Mouse (Mus musculus) heart, postnatal 0 days (tissue): Measurements from ENCODE around the gene Nudt22. TPM values are rescaled to one million over a fixed set of nuclear protein-coding genes. Genes with fewer than 3 reads are reported as not detected.

ENCODE experiments used
- ATAC-seq: fragments of 200-750 bp; cut with Nextera tagmentation; 2 replicates; pipeline ENCODE4 v1.8.0; 2017; ENCODE audit warnings: low read depth, moderate number of reproducible peaks, moderate library complexity; ENCODE audit not compliant: insufficient read depth
- DNase-seq: peaks from one replicate; pipeline ENCODE4 v3.0.0-alpha.2; 2016; ENCODE audit warnings: low spot score
- H3K27ac ChIP-seq: fragments of 300-500 bp; sonication (generic); 2 replicates; pipeline ENCODE4 v1.5.1; 2014; ENCODE audit warnings: low read depth, mild to moderate bottlenecking
- H3K27me3 ChIP-seq: fragments of 300-500 bp; sonication (generic); 2 replicates; pipeline ENCODE4 v1.6.1; 2014; ENCODE audit warnings: low read length, mixed read lengths; ENCODE audit not compliant: control insufficient read depth, insufficient read depth
- H3K36me3 ChIP-seq: fragments of 300-500 bp; sonication (generic); replicated peaks from 2 replicates; pipeline ENCODE4 v1.6.1; 2014; ENCODE audit warnings: low read length, mixed read lengths; ENCODE audit not compliant: control insufficient read depth, insufficient read depth
- H3K4me1 ChIP-seq: fragments of 300-500 bp; sonication (generic); 2 replicates; pipeline ENCODE4 v1.6.1; 2014; ENCODE audit warnings: antibody characterized with exemption; ENCODE audit not compliant: control insufficient read depth, insufficient read depth
- H3K4me2 ChIP-seq: fragments of 300-500 bp; sonication (generic); 2 replicates; pipeline ENCODE4 v1.6.1; 2014; ENCODE audit warnings: low read depth, mild to moderate bottlenecking, low read length, moderate library complexity
- H3K4me3 ChIP-seq: fragments of 300-500 bp; sonication (generic); 2 replicates; pipeline ENCODE4 v1.5.1; 2014; ENCODE audit warnings: low read depth, low read length
- H3K9ac ChIP-seq: fragments of 300-500 bp; sonication (generic); replicated peaks from 2 replicates; pipeline ENCODE4 v1.6.1; 2014; ENCODE audit warnings: low read depth, low read length, mixed read lengths
- H3K9me3 ChIP-seq: fragments of 300-500 bp; sonication (generic); replicated peaks from 2 replicates; pipeline ENCODE4 v1.6.1; 2016; ENCODE audit warnings: low read length; ENCODE audit not compliant: control insufficient read depth
- CTCF ChIP-seq: IDR thresholded peaks from 2 replicates; pipeline ENCODE4 v1.5.1; 2016; ENCODE audit warnings: antibody characterized with exemption, control low read depth, low read depth
- EP300 ChIP-seq: IDR thresholded peaks from 2 replicates; pipeline ENCODE4 v1.6.1; 2016; ENCODE audit warnings: antibody characterized with exemption, low read depth
- WGBS: fragments of 180-500 bp; shearing (Covaris S2); extraction: QIAGEN DNeasy Blood & Tissue Kit; methylation state at CpG from one replicate; pipeline ENCODE4 v1.1.7; 2014; 5-methylcytosine and 5-hydroxymethylcytosine counted together
- polyA plus RNA-seq: library from polyadenylated mRNA; unstranded; fragments of >200 nt; fragmentation: Nextera tagmentation; extraction: Ambion mirVana; gene quantifications from 2 replicates; pipeline ENCODE4 v1.2.1, GENCODE M21; 2015
- total RNA-seq: library from RNA; depleted of rRNA; stranded (reverse); fragments of >200 nt; gene quantifications from 2 replicates; pipeline ENCODE4 v1.2.3, GENCODE M21; 2014; ENCODE audit warnings: low replicate concordance

Gene Nudt22
- total and polyA plus RNA-seq, 2 experiments from 2014 or later, result 45.3 to 48.1 TPM

DNA sequence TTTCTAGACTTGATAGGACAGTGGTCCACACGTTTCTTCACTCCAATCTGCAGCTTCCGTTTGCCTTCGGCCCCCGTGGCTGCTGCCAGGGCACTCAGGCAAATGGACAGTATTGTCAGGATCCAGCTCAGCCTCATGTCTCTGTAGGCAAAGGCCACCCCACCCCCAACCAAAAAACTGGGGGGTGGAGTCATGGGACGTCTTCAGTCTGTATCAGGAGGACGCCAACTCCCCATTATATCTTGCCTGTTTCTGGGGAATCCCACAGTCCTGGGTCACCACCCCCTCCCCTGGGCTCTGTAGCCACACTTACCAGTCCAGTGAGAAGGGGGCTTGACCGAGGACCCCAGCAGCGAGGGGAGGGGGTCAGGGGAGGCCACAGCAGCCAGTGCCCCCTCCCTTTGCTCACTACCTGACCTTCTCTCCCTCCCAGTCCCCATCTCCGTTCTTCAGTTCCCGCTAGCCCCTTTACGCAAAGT lies 16.9 kb downstream of the Nudt22 start:
- 4% methylated on average over 11 of the region's 11 CpGs for WGBS
- TF ChIP-seq CTCF, result no peak
- no peak for TF ChIP-seq EP300
- no peak for DNase-seq
- Histone ChIP-seq H3K4me2 (peak overlapping the region; percentile 83), H3K27ac (peak overlapping the region; percentile 73), H3K27me3 (no peaks in the 10 kb centered on the region), H3K9ac (peak overlapping the region; percentile 61), H3K4me1 (peaks cover 29% of the 10 kb centered on the region), H3K4me3 (peak overlapping the region; percentile 75), H3K9me3 (no peaks in the 10 kb centered on the region), H3K36me3 (peaks cover 30% of the 10 kb centered on the region)
- no peak for ATAC-seq

DNA sequence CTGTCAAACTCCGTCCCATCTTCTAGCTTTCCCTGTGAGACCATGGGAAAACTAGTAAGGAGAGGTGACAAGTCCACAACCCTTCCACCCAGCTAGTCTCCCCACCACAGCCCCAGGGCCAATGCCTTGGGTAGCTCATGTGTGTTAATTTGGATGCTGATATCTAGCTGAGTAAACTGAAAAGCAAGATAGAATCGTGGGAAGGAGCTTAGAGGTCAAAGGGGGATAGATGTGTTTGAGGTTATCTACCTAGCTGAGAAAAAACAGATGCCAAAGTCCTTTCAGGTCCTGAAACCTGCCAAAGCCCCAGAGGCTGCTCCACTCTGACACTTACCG lies 17.3 kb downstream of the Nudt22 start:
- DNase-seq, result no peak
- H3K36me3 ChIP-seq, result peaks cover 26% of the 10 kb centered on the region
- H3K27me3 ChIP-seq, result no peaks in the 10 kb centered on the region
- peak overlapping the region; percentile 61; the same call in 1 of the 2 replicates for H3K9ac ChIP-seq
- no peaks in the 10 kb centered on the region for H3K9me3 ChIP-seq
- ATAC-seq, result no peak
- peak overlapping the region; percentile 73 for H3K27ac ChIP-seq
- peaks cover 31% of the 10 kb centered on the region for H3K4me1 ChIP-seq
- H3K4me3 ChIP-seq, result peak overlapping the region; percentile 75
- WGBS, result 23% methylated on average over 3 of the region's 3 CpGs
- H3K4me2 ChIP-seq, result peak overlapping the region; percentile 83
- no peak for TF ChIP-seq EP300
- TF ChIP-seq CTCF, result no peak

DNA sequence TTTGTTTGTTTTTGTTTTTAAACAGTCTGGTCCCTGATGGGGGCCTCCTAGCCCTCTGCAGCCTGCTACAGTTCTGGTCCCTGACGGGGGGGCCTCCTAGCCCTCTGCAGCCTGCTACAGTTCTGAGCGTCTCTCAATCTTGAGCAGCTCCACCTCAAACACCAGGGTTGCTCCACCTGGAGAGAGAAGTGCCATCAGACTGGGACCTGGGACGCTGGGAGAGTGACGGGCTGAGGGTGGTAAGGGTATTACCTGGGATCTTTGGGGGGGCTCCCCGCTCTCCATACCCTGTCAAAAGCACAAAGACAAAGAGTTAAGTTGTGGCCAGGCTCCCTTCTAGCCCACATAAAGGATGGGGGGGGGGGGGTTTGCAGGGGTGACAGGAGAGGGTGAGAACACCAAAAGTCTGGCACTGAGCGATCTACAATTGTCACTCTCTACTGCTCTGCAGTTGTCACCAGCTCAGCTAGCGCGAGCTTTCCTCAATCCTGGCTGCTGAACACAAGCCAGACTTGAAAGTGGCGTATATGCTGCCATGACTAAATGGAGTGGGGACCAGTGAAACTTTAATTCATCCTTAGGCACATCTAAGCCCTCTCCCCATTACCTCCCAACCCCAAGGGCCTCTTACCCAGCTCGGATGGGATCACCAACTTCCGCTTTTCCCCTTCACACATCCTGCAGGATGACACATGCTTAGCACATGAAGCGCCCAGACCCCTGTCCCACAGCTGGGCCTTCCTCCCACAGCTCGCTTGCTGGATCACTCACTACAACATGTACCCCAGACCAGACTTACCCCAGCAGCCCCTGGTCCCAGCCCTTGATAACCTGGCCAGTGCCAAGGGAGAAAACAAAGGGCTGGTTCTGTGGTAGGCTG lies 17.9 kb downstream of the Nudt22 start:
- TF ChIP-seq EP300, result no peak
- no peak for TF ChIP-seq CTCF
- no peak for DNase-seq
- Histone ChIP-seq H3K27ac (peak overlapping the region; percentile 28; the same call in 1 of the 2 replicates), H3K9ac (0 out of 2 replicates have a peak overlapping the region, but pooled peaks have one; percentile 61), H3K4me1 (peaks cover 31% of the 10 kb centered on the region), H3K9me3 (no peaks in the 10 kb centered on the region), H3K4me3 (no peak overlapping the region), H3K4me2 (peak overlapping the region; percentile 83; the same call in 1 of the 2 replicates), H3K36me3 (peaks cover 23% of the 10 kb centered on the region), H3K27me3 (no peaks in the 10 kb centered on the region)
- ATAC-seq, result no peak
- WGBS, result 67% methylated on average over 13 of the region's 13 CpGs

DNA sequence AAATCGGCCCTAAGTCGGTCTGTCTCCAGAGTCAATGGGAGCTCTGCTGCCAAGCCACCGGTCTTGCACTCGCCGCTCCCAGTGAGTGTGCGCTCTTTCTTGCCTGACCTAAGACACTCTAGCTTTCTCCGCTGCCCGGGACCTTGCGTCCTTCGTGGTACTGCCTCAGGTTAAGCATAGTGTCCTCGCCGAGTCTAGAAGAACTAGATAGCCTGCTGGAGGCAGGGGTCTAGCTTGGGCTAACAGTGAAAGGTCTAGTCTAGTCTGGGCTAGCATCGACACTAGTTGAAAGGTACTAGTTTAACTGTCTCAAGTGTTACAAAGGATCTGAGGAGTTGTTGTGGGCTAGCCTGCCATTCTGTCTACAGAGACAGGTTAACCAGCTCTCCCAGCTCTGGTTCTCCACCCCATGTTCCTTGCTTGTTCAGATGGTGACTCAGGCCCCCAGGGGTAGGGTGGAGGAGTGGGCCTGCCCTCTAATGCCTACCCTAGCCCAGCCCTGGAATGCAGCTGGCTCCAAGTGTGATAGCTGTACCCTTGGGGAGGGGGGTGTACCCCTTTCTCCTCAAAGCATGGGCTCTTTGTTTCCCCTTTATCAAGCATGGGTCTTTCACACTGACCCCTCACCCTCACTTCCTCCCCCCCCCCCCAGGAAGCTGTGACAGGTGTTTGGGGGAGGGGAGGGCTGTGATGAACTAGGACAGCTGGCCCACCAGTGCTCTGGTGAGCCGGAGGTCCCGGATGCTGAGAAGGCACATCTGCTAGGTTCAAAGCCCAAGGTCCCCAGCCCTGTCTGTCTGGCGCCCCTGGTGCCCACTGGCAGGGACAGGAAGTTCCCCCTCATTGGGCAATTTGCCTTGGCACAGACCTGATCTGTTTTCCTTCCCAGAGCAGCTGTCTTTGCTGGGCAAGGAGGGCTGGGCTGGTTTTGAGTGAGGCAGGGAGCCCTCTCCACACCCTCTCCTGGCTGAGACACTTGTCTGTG lies 20.1 kb downstream of the Nudt22 start, which contains the start of gene Plcb3:
Gene Plcb3, minus strand, starts transcription at position 934 of the 985 bp plus-strand sequence.
- WGBS, result 0% methylated on average over 16 of the region's 16 CpGs
- peak within 1 kb of the TSS; percentile 77 for H3K4me3 ChIP-seq
- H3K36me3 ChIP-seq, result peaks cover 15% of the 10 kb centered on the region
- H3K9me3 ChIP-seq, result no peaks in the 10 kb centered on the region
- no peaks in the 10 kb centered on the region for H3K27me3 ChIP-seq
- peak within 1 kb of the TSS; percentile 81 for H3K9ac ChIP-seq
- TF ChIP-seq CTCF (peak; percentile 38), EP300 (no peak)
- peak within 1 kb of the TSS; percentile 86 for H3K27ac ChIP-seq
- peaks cover 23% of the 10 kb centered on the region for H3K4me1 ChIP-seq
- peak within 1 kb of the TSS; percentile 98 for H3K4me2 ChIP-seq
- DNase-seq (peak; percentile 76), ATAC-seq (no peak)
